Mouse (Mus musculus) heart, embryonic 11.5 days (tissue): ENCODE data around the gene Fam110a. TPM values are rescaled to one million over a fixed set of nuclear protein-coding genes. Genes with fewer than 3 reads are reported as not detected.

Experiments used
- ATAC-seq: fragments of 200-750 bp; cut with Nextera tagmentation; replicated peaks from 2 replicates; pipeline ENCODE4 v1.8.0; 2017; ENCODE audit warnings: moderate library complexity; ENCODE audit not compliant: insufficient number of reproducible peaks, low FRiP score, low TSS enrichment
- H3K27ac ChIP-seq: fragments of 300-500 bp; sonication (generic); 2 replicates; pipeline ENCODE4 v1.5.1; 2014; ENCODE audit warnings: mild to moderate bottlenecking, low read depth, low read length
- H3K27me3 ChIP-seq: fragments of 300-500 bp; sonication (generic); 2 replicates; pipeline ENCODE4 v1.6.1; 2014; ENCODE audit warnings: mild to moderate bottlenecking, low read length, mixed read lengths; ENCODE audit not compliant: control insufficient read depth, insufficient read depth
- H3K36me3 ChIP-seq: fragments of 300-500 bp; sonication (generic); 2 replicates; pipeline ENCODE4 v1.6.1; 2014; ENCODE audit warnings: mild to moderate bottlenecking, low read length, moderate library complexity, mixed read lengths; ENCODE audit not compliant: control insufficient read depth, insufficient read depth
- H3K4me1 ChIP-seq: fragments of 300-500 bp; sonication (generic); 2 replicates; pipeline ENCODE4 v1.6.1; 2014; ENCODE audit warnings: low read length; ENCODE audit not compliant: control insufficient read depth, insufficient read depth
- H3K4me2 ChIP-seq: fragments of 300-500 bp; sonication (generic); 2 replicates; pipeline ENCODE4 v1.6.1; 2014; ENCODE audit warnings: mild to moderate bottlenecking, moderate library complexity
- H3K4me3 ChIP-seq: fragments of 300-500 bp; sonication (generic); 2 replicates; pipeline ENCODE4 v1.5.1; 2014; ENCODE audit warnings: low read depth, low read length
- H3K9ac ChIP-seq: fragments of 300-500 bp; sonication (generic); 2 replicates; pipeline ENCODE4 v1.6.1; 2014; ENCODE audit warnings: mild to moderate bottlenecking, low read depth, low read length, moderate library complexity
- H3K9me3 ChIP-seq: fragments of 300-500 bp; sonication (generic); replicated peaks from 2 replicates; pipeline ENCODE4 v1.6.1; 2016; ENCODE audit warnings: low read length; ENCODE audit not compliant: control insufficient read depth
- WGBS: fragments of 180-500 bp; shearing (Covaris S2); extraction: QIAGEN DNeasy Blood & Tissue Kit; methylation state at CpG from one replicate; pipeline ENCODE4 v1.1.7; 2014; ENCODE audit not compliant: insufficient replicate concordance; 5-methylcytosine and 5-hydroxymethylcytosine counted together
- microRNA counts: library from miRNA; unstranded; fragments of <30 nt; microRNA quantifications from one replicate; lab custom pipeline; 2015
- microRNA-seq: library from miRNA; unstranded; fragments of <30 nt; microRNA quantifications from one replicate; pipeline ENCODE4, GENCODE M21; 2016; ENCODE audit warnings: borderline number of aligned reads
- polyA plus RNA-seq: library from polyadenylated mRNA; unstranded; fragments of >200 nt; fragmentation: Nextera tagmentation; extraction: Ambion mirVana; gene quantifications from 2 replicates; pipeline ENCODE4 v1.2.1, GENCODE M21; 2014

The Fam110a gene
- polyA plus RNA-seq, 1 experiment from 2014 or later, result 9.7 TPM

GRCm38 (mm10) chr2:151924276-151924675 lies 55.7 kb downstream of the Fam110a start:
- ATAC-seq, result no peak
- Histone ChIP-seq H3K9ac (no peak overlapping the region), H3K27ac (no peak overlapping the region), H3K4me3 (no peak overlapping the region), H3K4me1 (0 out of 2 replicates have a peak, but pooled peaks cover 2% of the 10 kb centered on the region), H3K9me3 (no peaks in the 10 kb centered on the region), H3K4me2 (no peak overlapping the region), H3K27me3 (no peaks in the 10 kb centered on the region), H3K36me3 (no peaks in the 10 kb centered on the region)
- 79% methylated on average over 7 of the region's 7 CpGs for WGBS

- H3K27ac ChIP-seq, result no peak overlapping the region
These were observed 58.4 kb downstream of the Fam110a start for GRCm38 (mm10) chr2:151921596-151921995.

DNA sequence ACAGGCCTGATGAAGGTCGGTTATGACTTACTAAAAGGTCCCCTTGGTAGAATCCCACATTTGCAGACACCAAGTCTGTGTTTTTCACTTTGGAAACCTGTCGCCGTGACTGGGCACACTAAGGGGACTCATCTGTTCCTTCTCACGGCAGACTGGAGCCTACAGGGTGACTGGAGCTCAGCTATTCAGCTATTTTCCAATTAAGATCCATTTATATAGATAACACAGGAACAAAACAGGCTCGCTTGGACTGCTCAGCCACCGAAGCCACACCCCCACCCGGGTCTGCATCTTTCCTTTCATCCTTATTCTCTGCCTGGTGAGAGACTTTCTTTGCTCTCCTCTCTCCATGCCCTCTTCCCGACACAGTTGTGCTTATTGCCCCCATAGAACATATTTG lies 59.0 kb downstream of the Fam110a start:
- Histone ChIP-seq H3K4me2 (no peak overlapping the region), H3K9me3 (no peaks in the 10 kb centered on the region), H3K27me3 (no peaks in the 10 kb centered on the region), H3K4me3 (no peak overlapping the region), H3K27ac (no peak overlapping the region), H3K4me1 (0 out of 2 replicates have a peak, but pooled peaks cover 3% of the 10 kb centered on the region), H3K36me3 (no peaks in the 10 kb centered on the region), H3K9ac (no peak overlapping the region)
- 63% methylated on average over 8 of the region's 8 CpGs for WGBS
- ATAC-seq, result no peak

More at GRCm38 (mm10) chr2:151921596-151921995, 58.4 kb downstream of the Fam110a start:
- no peaks in the 10 kb centered on the region for H3K36me3 ChIP-seq
- WGBS, result 30% methylated on average over 4 of the region's 4 CpGs
- no peak overlapping the region for H3K4me3 ChIP-seq
- ATAC-seq, result no peak
- 0 out of 2 replicates have a peak, but pooled peaks cover 3% of the 10 kb centered on the region for H3K4me1 ChIP-seq
- no peaks in the 10 kb centered on the region for H3K9me3 ChIP-seq
- no peak overlapping the region for H3K9ac ChIP-seq
- no peak overlapping the region for H3K4me2 ChIP-seq
- no peaks in the 10 kb centered on the region for H3K27me3 ChIP-seq

MicroRNA genes within 50 kb of the gene (microRNA counts, 519-probe panel; counts per million panel counts)
- 32.2 counts per million for microRNA mmu-miR-1953 (lab: Ali Mortazavi, UCI)

Small RNA genes lying within 50 kb of the gene (microRNA-seq; reads per million reads assigned to microRNA genes)
- 0.54 reads per million for gene Mir1953

Other genes starting within 250 kb of the Fam110a start
- gene Psmf1, start 236.0 kb downstream of the Fam110a start, polyA plus RNA-seq, result 30.7 and 33.6 TPM in 2 replicates
- 0.10 and 0.24 TPM in 2 replicates for gene Rspo4, start 137.3 kb downstream of the Fam110a start, polyA plus RNA-seq
- gene Angpt4, start 69.0 kb downstream of the Fam110a start, polyA plus RNA-seq, result 0.21 and 0.30 TPM in 2 replicates
- 0.80 and 0.86 TPM in 2 replicates for gene Slc52a3, start 16.3 kb upstream of the Fam110a start, polyA plus RNA-seq
- gene Scrt2, start 101.3 kb upstream of the Fam110a start, polyA plus RNA-seq, result 0.06 and 0.11 TPM in 2 replicates
- 8.1 and 8.8 TPM in 2 replicates for gene Srxn1, start 125.3 kb upstream of the Fam110a start, polyA plus RNA-seq
- gene Tcf15, start 163.3 kb upstream of the Fam110a start, polyA plus RNA-seq, result 3.2 and 3.3 TPM in 2 replicates
- gene Csnk2a1, start 246.6 kb upstream of the Fam110a start, polyA plus RNA-seq, result 38.7 and 90.5 TPM in 2 replicates